Mouse (Mus musculus): Measurements from ENCODE around the gene Slc44a5. TPM values are rescaled to one million over a fixed set of nuclear protein-coding genes. Genes with fewer than 3 reads are reported as not detected.

The Slc44a5 gene
- polyA plus RNA-seq (2015; fragmentation: Nextera tagmentation; extraction: Ambion mirVana): 7.9 and 8.4 TPM in 2 replicates

GRCm38 (mm10) chr3:153973171-153973948 lies at the start of gene Slc44a5:
Slc44a5 (plus strand) TSS chr3:153973436.
- peak within 1 kb of the TSS; percentile 83 for H3K9ac ChIP-seq (replicated peaks)
- H3K9me3 ChIP-seq: no peaks in the 10 kb centered on the region
- H3K4me2 ChIP-seq (replicated peaks): peak within 1 kb of the TSS; percentile 99
- no peaks in the 10 kb centered on the region for H3K36me3 ChIP-seq
- no peaks in the 10 kb centered on the region for H3K27me3 ChIP-seq
- H3K27ac ChIP-seq (replicated peaks): peak within 1 kb of the TSS; percentile 65
- peak; percentile 89 for ATAC-seq (replicated peaks)
- WGBS: under 1% methylated on average over 65 of the region's 66 CpGs
- peaks cover 22% of the 10 kb centered on the region for H3K4me1 ChIP-seq
- peak within 1 kb of the TSS; percentile 79 for H3K4me3 ChIP-seq

GRCm38 (mm10) chr3:153926333-153926732 lies 46.9 kb upstream of the Slc44a5 start:
- Histone ChIP-seq H3K4me1 (no peaks in the 10 kb centered on the region), H3K9ac (replicated peaks) (no peak overlapping the region), H3K9me3 (no peaks in the 10 kb centered on the region), H3K36me3 (no peaks in the 10 kb centered on the region), H3K27me3 (no peaks in the 10 kb centered on the region), H3K4me2 (replicated peaks) (no peak overlapping the region), H3K27ac (replicated peaks) (no peak overlapping the region), H3K4me3 (no peak overlapping the region)
- WGBS: 92% methylated on average over 7 of the region's 7 CpGs
- ATAC-seq (replicated peaks): no peak

- H3K4me2 ChIP-seq (replicated peaks): no peak overlapping the region
- no peak for ATAC-seq (replicated peaks)
- H3K9ac ChIP-seq (replicated peaks): no peak overlapping the region
- H3K4me1 ChIP-seq: no peaks in the 10 kb centered on the region
- H3K27ac ChIP-seq (replicated peaks): no peak overlapping the region
- H3K9me3 ChIP-seq: no peaks in the 10 kb centered on the region
- WGBS: 96% methylated on average over 11 of the region's 11 CpGs
- H3K36me3 ChIP-seq: no peaks in the 10 kb centered on the region
- H3K27me3 ChIP-seq: no peaks in the 10 kb centered on the region
- H3K4me3 ChIP-seq: no peak overlapping the region
These were observed 43.7 kb upstream of the Slc44a5 start for GRCm38 (mm10) chr3:153929526-153929925.

- Histone ChIP-seq H3K4me2 (replicated peaks) (no peak overlapping the region), H3K9ac (replicated peaks) (no peak overlapping the region), H3K36me3 (no peaks in the 10 kb centered on the region), H3K4me1 (no peaks in the 10 kb centered on the region), H3K27ac (replicated peaks) (no peak overlapping the region), H3K27me3 (no peaks in the 10 kb centered on the region), H3K4me3 (no peak overlapping the region), H3K9me3 (no peaks in the 10 kb centered on the region)
- no peak for ATAC-seq (replicated peaks)
- 93% methylated on average over 5 of the region's 5 CpGs for WGBS
These were observed 40.8 kb upstream of the Slc44a5 start for GRCm38 (mm10) chr3:153932461-153932860.

DNA sequence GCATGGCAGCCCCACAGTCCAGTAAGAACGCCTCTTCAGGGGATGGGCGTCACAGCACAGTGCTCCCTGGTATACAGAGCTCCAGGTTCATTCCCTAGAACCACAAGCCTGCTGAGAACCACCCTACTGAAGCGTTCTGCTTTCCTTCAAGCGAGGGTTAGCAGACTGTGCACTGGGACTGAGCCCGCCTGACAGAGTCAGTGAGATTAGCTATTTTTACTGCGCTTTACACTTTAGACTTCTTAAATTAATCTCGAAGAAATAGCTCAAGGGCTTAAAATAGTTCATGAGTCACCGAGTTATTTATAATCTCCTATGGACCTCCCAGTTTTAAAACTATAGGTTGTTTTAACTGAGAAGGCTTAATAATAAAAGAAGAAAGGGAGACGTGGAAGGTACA lies 37.4 kb upstream of the Slc44a5 start:
- WGBS: 91% methylated on average over 9 of the region's 9 CpGs
- Histone ChIP-seq H3K9ac (replicated peaks) (no peak overlapping the region), H3K9me3 (no peaks in the 10 kb centered on the region), H3K4me2 (replicated peaks) (no peak overlapping the region), H3K36me3 (no peaks in the 10 kb centered on the region), H3K4me1 (no peaks in the 10 kb centered on the region), H3K27ac (replicated peaks) (no peak overlapping the region), H3K4me3 (no peak overlapping the region), H3K27me3 (no peaks in the 10 kb centered on the region)
- ATAC-seq (replicated peaks): no peak

- H3K9ac ChIP-seq (replicated peaks): no peak overlapping the region
- no peak for ATAC-seq (replicated peaks)
- H3K27me3 ChIP-seq: no peaks in the 10 kb centered on the region
- no peaks in the 10 kb centered on the region for H3K9me3 ChIP-seq
- 94% methylated on average over 17 of the region's 17 CpGs for WGBS
- no peaks in the 10 kb centered on the region for H3K36me3 ChIP-seq
- no peak overlapping the region for H3K27ac ChIP-seq (replicated peaks)
- no peak overlapping the region for H3K4me2 ChIP-seq (replicated peaks)
- no peak overlapping the region for H3K4me3 ChIP-seq
- no peaks in the 10 kb centered on the region for H3K4me1 ChIP-seq
These were observed 36.0 kb upstream of the Slc44a5 start for GRCm38 (mm10) chr3:153937116-153937810.

- Histone ChIP-seq H3K36me3 (no peaks in the 10 kb centered on the region), H3K27ac (replicated peaks) (no peak overlapping the region), H3K27me3 (no peaks in the 10 kb centered on the region), H3K9ac (replicated peaks) (no peak overlapping the region), H3K4me2 (replicated peaks) (no peak overlapping the region), H3K4me3 (no peak overlapping the region), H3K9me3 (no peaks in the 10 kb centered on the region), H3K4me1 (peaks cover 18% of the 10 kb centered on the region)
- WGBS: 77% methylated on average over 8 of the region's 8 CpGs
- ATAC-seq (replicated peaks): no peak
These were observed 33.2 kb upstream of the Slc44a5 start for GRCm38 (mm10) chr3:153940021-153940420.

DNA sequence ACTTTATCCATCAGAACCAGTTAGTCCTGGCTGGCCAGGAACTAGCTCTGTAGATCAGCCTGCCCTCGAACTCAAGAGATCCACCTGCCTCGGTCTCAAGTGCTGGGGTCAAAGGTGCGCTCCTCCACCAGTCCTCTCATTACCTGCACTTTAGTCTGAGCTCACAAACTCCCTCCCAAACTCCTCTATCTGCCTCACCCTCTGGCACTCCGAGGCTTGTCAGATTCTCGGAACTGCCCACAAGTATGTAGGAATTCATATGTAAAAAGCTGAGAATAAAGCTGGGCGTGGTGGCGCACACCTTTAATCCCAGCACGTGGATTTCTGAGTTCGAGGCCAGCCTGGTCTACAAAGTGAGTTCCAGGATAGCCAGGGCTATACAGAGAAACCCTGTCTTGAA lies 32.8 kb upstream of the Slc44a5 start:
- ATAC-seq (replicated peaks): no peak

DNA sequence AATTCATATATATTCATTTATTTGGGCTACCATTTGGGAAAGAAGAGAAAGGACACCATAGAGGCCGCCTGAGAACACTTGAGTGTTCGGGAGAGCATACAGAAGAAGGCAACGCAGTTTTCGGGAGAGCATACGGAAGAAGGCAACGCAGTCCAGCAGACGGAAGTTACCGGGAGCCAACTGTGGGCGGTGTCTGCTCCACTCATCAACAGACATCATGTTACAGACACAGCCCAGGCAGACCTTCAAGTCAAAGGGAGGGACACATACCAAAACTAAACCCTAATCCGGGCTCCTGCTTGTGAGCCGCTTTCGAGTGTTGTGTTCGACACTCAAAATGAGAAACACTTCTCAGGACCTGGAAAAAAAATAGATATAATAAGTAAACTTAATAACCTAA lies 31.6 kb upstream of the Slc44a5 start:
- Histone ChIP-seq H3K36me3 (no peaks in the 10 kb centered on the region), H3K9ac (replicated peaks) (no peak overlapping the region), H3K4me3 (no peak overlapping the region), H3K9me3 (no peaks in the 10 kb centered on the region), H3K4me2 (replicated peaks) (no peak overlapping the region), H3K27ac (replicated peaks) (no peak overlapping the region), H3K27me3 (no peaks in the 10 kb centered on the region), H3K4me1 (peaks cover 20% of the 10 kb centered on the region)
- ATAC-seq (replicated peaks): no peak
- 96% methylated on average over 13 of the region's 13 CpGs for whole genome bisulfite sequencing

More for the DNA sequence above, 32.8 kb upstream of the Slc44a5 start:
- Histone ChIP-seq H3K9me3 (no peaks in the 10 kb centered on the region), H3K4me3 (no peak overlapping the region), H3K4me1 (peaks cover 20% of the 10 kb centered on the region), H3K27me3 (no peaks in the 10 kb centered on the region), H3K27ac (replicated peaks) (no peak overlapping the region), H3K4me2 (replicated peaks) (no peak overlapping the region), H3K9ac (replicated peaks) (no peak overlapping the region), H3K36me3 (no peaks in the 10 kb centered on the region)
- WGBS: 94% methylated on average over 9 of the region's 9 CpGs

DNA sequence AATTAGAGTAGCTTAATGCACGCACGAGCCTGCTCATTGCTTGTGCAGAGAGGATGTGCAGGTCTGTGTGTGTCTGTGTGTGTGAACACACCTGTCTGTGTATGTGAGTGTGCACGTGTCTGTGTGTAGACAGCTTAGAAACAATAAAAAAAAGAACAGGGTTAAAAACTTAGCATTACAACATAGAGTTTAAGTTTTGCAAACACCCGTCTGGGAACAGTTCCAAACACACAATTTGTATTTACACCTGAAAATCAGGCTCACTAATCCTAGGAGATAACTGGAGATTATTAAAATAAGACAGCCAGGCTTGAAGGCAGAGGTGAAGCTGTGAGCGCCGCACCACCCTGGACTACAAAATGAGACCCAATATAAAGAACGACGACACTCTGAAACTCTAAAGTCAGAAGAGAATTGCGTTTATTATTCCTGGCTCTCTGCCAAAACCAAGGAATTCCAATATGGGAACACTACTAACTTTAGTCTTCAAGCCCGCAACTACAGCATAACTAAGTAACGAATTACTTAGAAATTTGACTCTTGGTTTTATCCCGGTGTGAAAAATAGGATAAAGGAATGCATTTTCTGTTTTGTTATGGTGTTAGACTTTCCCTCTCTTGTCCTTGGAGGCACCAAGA lies 30.1 kb upstream of the Slc44a5 start:
- ATAC-seq (replicated peaks): no peak

DNA sequence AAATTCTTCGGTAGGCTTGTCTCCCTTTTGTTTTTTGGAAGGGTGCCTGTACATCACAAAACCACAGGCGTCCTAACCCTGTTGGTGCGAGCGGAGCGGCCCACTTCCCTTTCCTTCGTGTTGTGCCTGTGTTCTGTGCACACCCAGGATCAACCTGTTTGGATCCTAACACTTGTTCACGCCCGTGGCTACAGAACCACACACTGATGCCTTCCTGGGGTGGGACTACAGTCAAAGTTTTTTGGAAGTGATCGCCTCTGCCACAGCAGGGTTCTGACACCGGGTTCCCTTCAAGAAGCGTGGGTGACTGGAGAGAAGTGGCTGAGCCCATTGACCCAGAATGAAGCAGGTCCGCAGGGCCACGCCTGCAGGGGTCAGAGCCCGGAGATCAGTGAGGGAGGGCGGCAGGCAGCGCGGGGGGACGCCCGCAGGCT lies 29.3 kb upstream of the Slc44a5 start:
- peak overlapping the region; percentile 70 for H3K27ac ChIP-seq (replicated peaks)
- peaks cover 20% of the 10 kb centered on the region for H3K4me1 ChIP-seq
- no peaks in the 10 kb centered on the region for H3K27me3 ChIP-seq
- ATAC-seq (replicated peaks): peak; percentile 60
- H3K9ac ChIP-seq (replicated peaks): peak overlapping the region; percentile 69
- peak overlapping the region; percentile 76 for H3K4me3 ChIP-seq
- H3K4me2 ChIP-seq (replicated peaks): peak overlapping the region; percentile 72
- H3K9me3 ChIP-seq: no peaks in the 10 kb centered on the region
- H3K36me3 ChIP-seq: no peaks in the 10 kb centered on the region
- WGBS: under 1% methylated on average over 19 of the region's 19 CpGs

More for the DNA sequence above, 30.1 kb upstream of the Slc44a5 start:
- no peak overlapping the region for H3K9ac ChIP-seq (replicated peaks)
- 18% methylated on average over 12 of the region's 12 CpGs for WGBS
- H3K4me3 ChIP-seq: peak overlapping the region; percentile 76
- no peak overlapping the region for H3K27ac ChIP-seq (replicated peaks)
- H3K4me2 ChIP-seq (replicated peaks): peak overlapping the region; percentile 72
- peaks cover 20% of the 10 kb centered on the region for H3K4me1 ChIP-seq
- H3K36me3 ChIP-seq: no peaks in the 10 kb centered on the region
- H3K27me3 ChIP-seq: no peaks in the 10 kb centered on the region
- no peaks in the 10 kb centered on the region for H3K9me3 ChIP-seq
